Mouse (Mus musculus): ENCODE measurements around the gene Fam168b. TPM values are rescaled to one million over a fixed set of nuclear protein-coding genes. Genes with fewer than 3 reads are reported as not detected.

Fam168b gene
- polyA plus RNA-seq, 1 experiment from 2014 or later = 78.0 TPM

GRCm38 (mm10) chr1:34811581-34811980 is 31.3 kb downstream of the Fam168b start:
- WGBS = 90% methylated on average over 6 of the region's 6 CpGs
- H3K27ac ChIP-seq (replicated peaks) = no peak overlapping the region
- H3K4me3 ChIP-seq (replicated peaks) = no peak overlapping the region
- H3K36me3 ChIP-seq = peaks cover 66% of the 10 kb centered on the region
- no peak overlapping the region for H3K9ac ChIP-seq
- H3K4me1 ChIP-seq = no peaks in the 10 kb centered on the region
- no peak overlapping the region for H3K4me2 ChIP-seq (replicated peaks)
- H3K27me3 ChIP-seq = no peaks in the 10 kb centered on the region
- no peaks in the 10 kb centered on the region for H3K9me3 ChIP-seq (replicated peaks)
- ATAC-seq (ENCODE audit: insufficient number of reproducible peaks, low FRiP score, low TSS enrichment, low read depth) = no peak

GRCm38 (mm10) chr1:34811035-34811434 is 31.8 kb downstream of the Fam168b start:
- Histone ChIP-seq H3K27ac (replicated peaks) (no peak overlapping the region), H3K4me2 (replicated peaks) (no peak overlapping the region), H3K9me3 (replicated peaks) (no peaks in the 10 kb centered on the region), H3K36me3 (peaks cover 61% of the 10 kb centered on the region), H3K4me3 (replicated peaks) (no peak overlapping the region), H3K4me1 (peaks cover 5% of the 10 kb centered on the region; the same call in 1 of the 2 replicates), H3K9ac (no peak overlapping the region), H3K27me3 (no peaks in the 10 kb centered on the region)
- WGBS = 86% methylated on average over 6 of the region's 6 CpGs
- no peak for ATAC-seq (ENCODE audit: insufficient number of reproducible peaks, low FRiP score, low TSS enrichment, low read depth)

- no peak overlapping the region for H3K27ac ChIP-seq (replicated peaks)
- H3K36me3 ChIP-seq = peaks cover 55% of the 10 kb centered on the region
- H3K4me3 ChIP-seq (replicated peaks) = no peak overlapping the region
- no peak overlapping the region for H3K9ac ChIP-seq
- H3K4me2 ChIP-seq (replicated peaks) = no peak overlapping the region
- H3K4me1 ChIP-seq = peaks cover 7% of the 10 kb centered on the region; the same call in 1 of the 2 replicates
- WGBS = 89% methylated on average over 11 of the region's 11 CpGs
- no peaks in the 10 kb centered on the region for H3K9me3 ChIP-seq (replicated peaks)
- H3K27me3 ChIP-seq = no peaks in the 10 kb centered on the region
- no peak for ATAC-seq (ENCODE audit: insufficient number of reproducible peaks, low FRiP score, low TSS enrichment, low read depth)
Observed at GRCm38 (mm10) chr1:34810293-34810692, 32.6 kb downstream of the Fam168b start.

DNA sequence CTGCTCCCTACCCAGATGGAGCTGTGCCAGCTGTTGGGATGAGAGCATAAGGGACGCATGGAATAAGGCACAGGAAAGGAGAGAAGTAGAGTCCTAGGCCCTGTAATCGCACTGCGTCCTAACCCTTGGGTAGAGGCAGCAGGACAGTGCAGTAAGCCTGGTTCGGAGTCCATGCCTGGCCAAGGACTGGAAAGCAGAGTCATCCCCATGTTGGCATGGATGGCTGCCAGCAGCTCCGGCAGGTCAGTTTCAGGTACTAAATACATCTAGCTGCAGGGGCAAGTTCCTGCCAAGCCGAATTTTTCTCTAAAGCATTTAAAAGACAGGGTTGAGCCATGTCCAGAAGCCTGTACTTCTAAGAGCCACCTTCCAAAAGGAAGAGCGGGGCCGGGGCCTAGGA is 34.4 kb downstream of the Fam168b start:
- Histone ChIP-seq H3K36me3 (peaks cover 39% of the 10 kb centered on the region), H3K27ac (replicated peaks) (no peak overlapping the region), H3K27me3 (no peaks in the 10 kb centered on the region), H3K4me1 (peaks cover 7% of the 10 kb centered on the region; the same call in 1 of the 2 replicates), H3K4me2 (replicated peaks) (no peak overlapping the region), H3K4me3 (replicated peaks) (no peak overlapping the region), H3K9me3 (replicated peaks) (no peaks in the 10 kb centered on the region), H3K9ac (no peak overlapping the region)
- WGBS = 87% methylated on average over 8 of the region's 8 CpGs
- no peak for ATAC-seq (ENCODE audit: insufficient number of reproducible peaks, low FRiP score, low TSS enrichment, low read depth)

DNA sequence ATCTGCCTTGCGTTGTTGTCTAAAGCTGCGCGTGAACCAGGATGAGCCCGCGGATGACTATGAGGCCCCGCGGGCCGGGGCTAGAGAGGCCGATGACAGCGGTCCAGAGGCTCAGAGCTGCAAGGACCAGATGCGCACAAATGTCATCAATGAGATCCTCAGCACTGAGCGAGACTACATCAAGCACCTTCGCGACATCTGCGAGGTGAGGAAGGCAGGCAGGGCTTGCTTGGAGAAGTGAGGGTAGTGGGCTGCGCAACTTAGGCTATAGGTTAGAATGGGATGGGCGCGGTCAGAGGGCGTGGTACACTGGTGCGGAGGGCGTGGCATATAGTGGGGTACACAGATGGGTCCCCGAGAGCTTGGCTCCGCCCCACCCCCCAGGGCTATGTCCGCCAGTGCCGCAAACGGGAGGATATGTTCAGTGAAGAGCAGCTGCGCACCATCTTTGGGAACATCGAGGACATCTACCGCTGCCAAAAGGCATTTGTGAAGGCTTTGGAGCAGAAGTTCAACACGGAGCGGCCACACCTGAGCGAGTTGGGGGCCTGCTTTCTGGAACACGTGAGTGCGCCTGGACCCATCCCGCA is 36.8 kb downstream of the Fam168b start:
- Histone ChIP-seq H3K36me3 (peaks cover 15% of the 10 kb centered on the region), H3K4me3 (replicated peaks) (no peak overlapping the region), H3K9ac (no peak overlapping the region), H3K27me3 (no peaks in the 10 kb centered on the region), H3K27ac (replicated peaks) (no peak overlapping the region), H3K4me2 (replicated peaks) (no peak overlapping the region), H3K4me1 (peaks cover 14% of the 10 kb centered on the region), H3K9me3 (replicated peaks) (no peaks in the 10 kb centered on the region)
- ATAC-seq (ENCODE audit: insufficient number of reproducible peaks, low FRiP score, low TSS enrichment, low read depth) = no peak
- WGBS = 25% methylated on average over 35 of the region's 35 CpGs

- WGBS = 87% methylated on average over 7 of the region's 7 CpGs
- H3K9ac ChIP-seq = no peak overlapping the region
Observed at GRCm38 (mm10) chr1:34804863-34805262, 38.0 kb downstream of the Fam168b start.

DNA sequence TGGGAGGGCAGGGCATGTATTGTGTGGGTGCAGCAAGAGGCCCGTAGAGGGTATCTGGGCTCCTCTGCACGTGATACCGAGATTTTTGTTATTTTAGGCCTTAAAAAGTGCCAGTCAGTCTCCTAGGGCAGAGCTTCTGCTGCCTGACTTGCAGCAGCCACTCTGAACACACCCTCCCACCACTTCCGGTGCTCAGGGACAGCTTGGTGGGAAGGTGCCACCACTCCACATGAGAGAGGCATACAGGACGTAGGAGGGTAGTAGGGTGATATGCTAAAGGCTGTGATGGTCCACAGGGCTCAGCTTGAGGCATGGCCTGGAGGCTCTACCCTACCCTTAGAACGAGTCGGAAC is 40.6 kb downstream of the Fam168b start:
- Histone ChIP-seq H3K4me3 (replicated peaks) (peak overlapping the region; percentile 70), H3K27ac (replicated peaks) (no peak overlapping the region), H3K4me1 (peaks cover 14% of the 10 kb centered on the region), H3K9me3 (replicated peaks) (no peaks in the 10 kb centered on the region), H3K36me3 (no peaks in the 10 kb centered on the region), H3K9ac (no peak overlapping the region; the same call in 1 of the 2 replicates), H3K4me2 (replicated peaks) (peak overlapping the region; percentile 92), H3K27me3 (no peaks in the 10 kb centered on the region)
- ATAC-seq (ENCODE audit: insufficient number of reproducible peaks, low FRiP score, low TSS enrichment, low read depth) = 0 out of 2 replicates have a peak, but pooled peaks have one; percentile 15
- 25% methylated on average over 7 of the region's 7 CpGs for WGBS

More at GRCm38 (mm10) chr1:34804863-34805262, 38.0 kb downstream of the Fam168b start:
- H3K9me3 ChIP-seq (replicated peaks) = no peaks in the 10 kb centered on the region
- H3K27ac ChIP-seq (replicated peaks) = no peak overlapping the region
- H3K4me3 ChIP-seq (replicated peaks) = no peak overlapping the region
- peaks cover 14% of the 10 kb centered on the region for H3K4me1 ChIP-seq
- no peak for ATAC-seq (ENCODE audit: insufficient number of reproducible peaks, low FRiP score, low TSS enrichment, low read depth)
- H3K4me2 ChIP-seq (replicated peaks) = no peak overlapping the region
- H3K36me3 ChIP-seq = 0 out of 2 replicates have a peak, but pooled peaks cover 4% of the 10 kb centered on the region
- no peaks in the 10 kb centered on the region for H3K27me3 ChIP-seq

DNA sequence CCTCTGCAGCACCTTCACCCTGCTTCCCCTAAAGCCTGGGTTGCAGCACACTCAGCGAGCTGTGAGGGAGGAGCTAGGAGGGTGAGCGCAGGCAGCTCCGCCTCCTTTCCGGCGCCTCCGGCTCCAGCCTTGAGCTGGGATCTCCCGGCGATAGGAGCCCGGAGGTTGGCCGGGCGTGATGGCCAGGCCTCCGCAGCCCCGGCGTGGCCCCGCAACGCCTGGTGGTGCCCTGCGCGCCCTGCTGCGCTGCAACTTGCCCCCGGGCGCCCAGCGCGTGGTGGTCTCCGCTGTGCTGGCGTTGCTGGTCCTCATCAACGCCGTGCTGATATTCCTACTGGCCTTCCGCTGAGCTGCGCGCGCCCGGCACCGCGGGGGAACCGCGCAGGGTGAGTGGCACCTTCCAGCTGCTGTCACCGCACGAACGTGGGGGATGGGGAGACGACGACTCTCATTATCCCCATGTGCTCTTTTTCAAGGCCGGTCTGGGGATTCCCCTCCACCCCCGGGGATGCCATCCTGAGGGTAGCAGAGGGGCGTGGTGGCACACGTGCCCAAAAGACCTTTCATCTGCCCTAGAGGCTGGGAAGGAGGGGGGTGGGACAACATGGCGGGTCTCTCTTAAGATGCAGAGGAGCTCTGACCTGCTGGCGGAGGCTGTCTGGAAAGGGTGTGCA is 41.1 kb downstream of the Fam168b start:
- Histone ChIP-seq H3K27me3 (no peaks in the 10 kb centered on the region), H3K4me3 (replicated peaks) (peak overlapping the region; percentile 70), H3K9ac (peak overlapping the region; percentile 50), H3K27ac (replicated peaks) (0 out of 2 replicates have a peak overlapping the region, but pooled peaks have one; percentile 1), H3K4me1 (peaks cover 14% of the 10 kb centered on the region), H3K36me3 (no peaks in the 10 kb centered on the region), H3K9me3 (replicated peaks) (no peaks in the 10 kb centered on the region), H3K4me2 (replicated peaks) (peak overlapping the region; percentile 92)
- ATAC-seq (ENCODE audit: insufficient number of reproducible peaks, low FRiP score, low TSS enrichment, low read depth) = peak; percentile 80
- under 1% methylated on average over 47 of the region's 47 CpGs for WGBS

DNA sequence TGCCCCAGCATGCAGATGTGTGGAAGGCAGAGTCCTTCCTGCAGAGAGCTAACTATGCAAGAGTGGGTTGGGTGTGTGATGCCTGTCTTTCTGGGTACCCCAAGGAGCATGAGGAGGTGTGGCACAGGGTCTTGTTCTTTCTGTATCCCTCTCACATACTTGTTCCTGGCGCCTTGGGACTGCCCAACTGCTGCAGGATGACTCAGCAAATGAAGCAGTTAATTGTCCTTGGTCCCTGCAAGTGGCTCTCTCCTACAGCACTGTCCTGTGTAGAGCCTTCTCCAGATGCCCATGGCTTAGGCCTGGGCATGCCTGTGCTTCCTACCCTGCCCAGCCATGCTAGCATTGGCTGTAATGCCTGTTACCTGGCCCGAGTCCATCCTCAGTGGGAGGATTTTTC is 43.7 kb downstream of the Fam168b start:
- ATAC-seq (ENCODE audit: insufficient number of reproducible peaks, low FRiP score, low TSS enrichment, low read depth) = no peak
- no peak overlapping the region for H3K4me3 ChIP-seq (replicated peaks)
- no peaks in the 10 kb centered on the region for H3K27me3 ChIP-seq
- H3K4me2 ChIP-seq (replicated peaks) = no peak overlapping the region
- H3K36me3 ChIP-seq = no peaks in the 10 kb centered on the region
- H3K4me1 ChIP-seq = peaks cover 8% of the 10 kb centered on the region
- H3K27ac ChIP-seq (replicated peaks) = no peak overlapping the region
- no peak overlapping the region for H3K9ac ChIP-seq
- no peaks in the 10 kb centered on the region for H3K9me3 ChIP-seq (replicated peaks)
- 71% methylated on average over 2 of the region's 2 CpGs for WGBS

- no peaks in the 10 kb centered on the region for H3K9me3 ChIP-seq (replicated peaks)
- H3K4me3 ChIP-seq (replicated peaks) = no peak overlapping the region
- no peaks in the 10 kb centered on the region for H3K36me3 ChIP-seq
- ATAC-seq (ENCODE audit: insufficient number of reproducible peaks, low FRiP score, low TSS enrichment, low read depth) = no peak
- no peak overlapping the region for H3K27ac ChIP-seq (replicated peaks)
- H3K9ac ChIP-seq = no peak overlapping the region
- no peaks in the 10 kb centered on the region for H3K27me3 ChIP-seq
- no peaks in the 10 kb centered on the region for H3K4me1 ChIP-seq
- H3K4me2 ChIP-seq (replicated peaks) = no peak overlapping the region
- WGBS = 57% methylated on average over 19 of the region's 19 CpGs
Observed at GRCm38 (mm10) chr1:34793304-34794300, 49.3 kb downstream of the Fam168b start.

DNA sequence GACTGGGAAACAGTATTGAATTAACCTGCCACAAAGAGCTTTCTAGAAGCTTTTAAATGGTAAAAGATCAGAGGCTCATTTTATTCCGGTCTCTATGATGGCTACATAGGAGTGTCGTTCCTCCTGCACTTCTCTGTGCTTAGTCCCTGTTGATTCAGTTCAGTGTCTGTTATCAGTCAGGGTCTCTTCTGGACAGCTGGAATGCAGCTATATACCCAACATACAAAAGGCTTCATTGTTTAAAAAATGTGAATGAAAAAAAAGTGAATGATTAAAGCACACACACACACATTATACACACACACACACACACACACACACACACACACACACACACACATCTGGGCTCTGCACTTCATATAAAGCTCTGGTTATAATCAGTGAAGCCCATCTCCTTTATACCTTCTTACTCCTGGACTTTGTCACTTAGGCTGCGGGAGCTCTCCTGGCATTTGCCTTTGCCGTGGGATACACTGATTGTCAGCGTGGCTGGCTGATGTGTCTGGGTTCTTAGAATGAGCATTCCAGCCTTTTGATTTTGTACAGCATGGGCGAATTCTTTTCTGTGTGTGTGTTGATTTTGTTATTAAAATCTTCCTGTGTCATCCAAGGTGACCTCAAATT is 59.2 kb downstream of the Fam168b start:
- Histone ChIP-seq H3K4me2 (replicated peaks) (no peak overlapping the region), H3K9ac (no peak overlapping the region), H3K27ac (replicated peaks) (no peak overlapping the region), H3K27me3 (no peaks in the 10 kb centered on the region), H3K9me3 (replicated peaks) (no peaks in the 10 kb centered on the region), H3K4me3 (replicated peaks) (no peak overlapping the region), H3K4me1 (no peaks in the 10 kb centered on the region), H3K36me3 (no peaks in the 10 kb centered on the region)
- no peak for ATAC-seq (ENCODE audit: insufficient number of reproducible peaks, low FRiP score, low TSS enrichment, low read depth)
- 46% methylated on average over 6 of the region's 6 CpGs for WGBS

Measured in embryonic facial prominence, embryonic 15.5 days (tissue).